Mouse (Mus musculus): ENCODE data around the gene Dph1. TPM values are rescaled to one million over a fixed set of nuclear protein-coding genes. Genes with fewer than 3 reads are reported as not detected.

Dph1 gene
- 18.6 and 19.3 TPM in 2 replicates for polyA plus RNA-seq (2012; rRNA removed)

GRCm38 (mm10) chr11:75190905-75191441 is at the start of gene Dph1:
TSS of gene Dph1 (minus strand) at chr11:75191241.
- DNase-seq = no peak
- TF ChIP-seq CTCF (IDR thresholded peaks at IDR 0.05; ENCODE audit: borderline replicate concordance, insufficient read depth, low read depth, low read length) (no peak), POLR2A (IDR thresholded peaks at IDR 0.05; ENCODE audit: borderline replicate concordance, insufficient read depth, low read length) (no peak)
- Histone ChIP-seq H3K27me3 (ENCODE audit: control insufficient read depth, insufficient read depth, low read length) (no peaks in the 10 kb centered on the region), H3K27ac (ENCODE audit: insufficient read depth, low read length) (no peak within 1 kb of the TSS), H3K4me3 (replicated peaks; ENCODE audit: insufficient read depth, low read depth, low read length) (peak within 1 kb of the TSS; percentile 68), H3K4me1 (ENCODE audit: control insufficient read depth, insufficient read depth, low read length) (peaks cover 2% of the 10 kb centered on the region; the same call in 1 of the 2 replicates)
- 64% methylated on average over 5 of the region's 5 CpGs for WGBS

GRCm38 (mm10) chr11:75240158-75240934 is 49.3 kb upstream of the Dph1 start:
- Histone ChIP-seq H3K4me3 (replicated peaks; ENCODE audit: insufficient read depth, low read depth, low read length) (no peak overlapping the region), H3K4me1 (ENCODE audit: control insufficient read depth, insufficient read depth, low read length) (peaks cover 58% of the 10 kb centered on the region), H3K27me3 (ENCODE audit: control insufficient read depth, insufficient read depth, low read length) (no peaks in the 10 kb centered on the region), H3K27ac (ENCODE audit: insufficient read depth, low read length) (peak overlapping the region; percentile 89)
- TF ChIP-seq POLR2A (IDR thresholded peaks at IDR 0.05; ENCODE audit: borderline replicate concordance, insufficient read depth, low read length) = no peak
- TF ChIP-seq CTCF (IDR thresholded peaks at IDR 0.05; ENCODE audit: borderline replicate concordance, insufficient read depth, low read depth, low read length) = no peak
- DNase-seq = peak; percentile 92 to 97
- 13% methylated on average over 13 of the region's 13 CpGs for WGBS

GRCm38 (mm10) chr11:75234745-75235144 is 43.7 kb upstream of the Dph1 start:
- DNase-seq = peak; percentile 63 to 72
- Histone ChIP-seq H3K27ac (ENCODE audit: insufficient read depth, low read length) (peak overlapping the region; percentile 46; the same call in 1 of the 2 replicates), H3K27me3 (ENCODE audit: control insufficient read depth, insufficient read depth, low read length) (no peaks in the 10 kb centered on the region), H3K4me1 (ENCODE audit: control insufficient read depth, insufficient read depth, low read length) (peaks cover 56% of the 10 kb centered on the region), H3K4me3 (replicated peaks; ENCODE audit: insufficient read depth, low read depth, low read length) (no peak overlapping the region)
- TF ChIP-seq CTCF (IDR thresholded peaks at IDR 0.05; ENCODE audit: borderline replicate concordance, insufficient read depth, low read depth, low read length) (no peak), POLR2A (IDR thresholded peaks at IDR 0.05; ENCODE audit: borderline replicate concordance, insufficient read depth, low read length) (no peak)
- WGBS = 9% methylated on average over 16 of the region's 16 CpGs

GRCm38 (mm10) chr11:75232434-75232833 is 41.4 kb upstream of the Dph1 start:
- Histone ChIP-seq H3K27ac (ENCODE audit: insufficient read depth, low read length) (no peak overlapping the region), H3K27me3 (ENCODE audit: control insufficient read depth, insufficient read depth, low read length) (no peaks in the 10 kb centered on the region), H3K4me1 (ENCODE audit: control insufficient read depth, insufficient read depth, low read length) (peaks cover 70% of the 10 kb centered on the region), H3K4me3 (replicated peaks; ENCODE audit: insufficient read depth, low read depth, low read length) (no peak overlapping the region)
- TF ChIP-seq CTCF (IDR thresholded peaks at IDR 0.05; ENCODE audit: borderline replicate concordance, insufficient read depth, low read depth, low read length) (no peak), POLR2A (IDR thresholded peaks at IDR 0.05; ENCODE audit: borderline replicate concordance, insufficient read depth, low read length) (no peak)
- peak in 1 of 2 experiments; percentile 49 for DNase-seq
- 36% methylated on average over 4 of the region's 4 CpGs for WGBS

GRCm38 (mm10) chr11:75231756-75232155 is 40.7 kb upstream of the Dph1 start:
- peak; percentile 75 for DNase-seq

GRCm38 (mm10) chr11:75230272-75230760 is 39.3 kb upstream of the Dph1 start:
- TF ChIP-seq CTCF (IDR thresholded peaks at IDR 0.05; ENCODE audit: borderline replicate concordance, insufficient read depth, low read depth, low read length) (no peak), POLR2A (IDR thresholded peaks at IDR 0.05; ENCODE audit: borderline replicate concordance, insufficient read depth, low read length) (no peak)
- Histone ChIP-seq H3K4me3 (replicated peaks; ENCODE audit: insufficient read depth, low read depth, low read length) (no peak overlapping the region), H3K27me3 (ENCODE audit: control insufficient read depth, insufficient read depth, low read length) (no peaks in the 10 kb centered on the region), H3K27ac (ENCODE audit: insufficient read depth, low read length) (peak overlapping the region; percentile 5; the same call in 1 of the 2 replicates), H3K4me1 (ENCODE audit: control insufficient read depth, insufficient read depth, low read length) (peaks cover 60% of the 10 kb centered on the region)
- 94% methylated on average over 6 of the region's 6 CpGs for WGBS
- no peak for DNase-seq

More at GRCm38 (mm10) chr11:75231756-75232155, 40.7 kb upstream of the Dph1 start:
- H3K4me3 ChIP-seq (replicated peaks; ENCODE audit: insufficient read depth, low read depth, low read length) = no peak overlapping the region
- TF ChIP-seq CTCF (IDR thresholded peaks at IDR 0.05; ENCODE audit: borderline replicate concordance, insufficient read depth, low read depth, low read length) (peak; percentile 66), POLR2A (IDR thresholded peaks at IDR 0.05; ENCODE audit: borderline replicate concordance, insufficient read depth, low read length) (no peak)
- 11% methylated on average over 7 of the region's 7 CpGs for WGBS
- H3K27ac ChIP-seq (ENCODE audit: insufficient read depth, low read length) = no peak overlapping the region
- H3K4me1 ChIP-seq (ENCODE audit: control insufficient read depth, insufficient read depth, low read length) = peaks cover 69% of the 10 kb centered on the region
- no peaks in the 10 kb centered on the region for H3K27me3 ChIP-seq (ENCODE audit: control insufficient read depth, insufficient read depth, low read length)

GRCm38 (mm10) chr11:75229289-75229688 is 38.2 kb upstream of the Dph1 start:
- H3K4me1 ChIP-seq (ENCODE audit: control insufficient read depth, insufficient read depth, low read length) = peaks cover 49% of the 10 kb centered on the region
- peak overlapping the region; percentile 51 for H3K27ac ChIP-seq (ENCODE audit: insufficient read depth, low read length)
- no peak for TF ChIP-seq CTCF (IDR thresholded peaks at IDR 0.05; ENCODE audit: borderline replicate concordance, insufficient read depth, low read depth, low read length)
- no peak for TF ChIP-seq POLR2A (IDR thresholded peaks at IDR 0.05; ENCODE audit: borderline replicate concordance, insufficient read depth, low read length)
- no peaks in the 10 kb centered on the region for H3K27me3 ChIP-seq (ENCODE audit: control insufficient read depth, insufficient read depth, low read length)
- H3K4me3 ChIP-seq (replicated peaks; ENCODE audit: insufficient read depth, low read depth, low read length) = no peak overlapping the region
- peak; percentile 66 to 68 for DNase-seq
- 16% methylated on average over 6 of the region's 6 CpGs for WGBS

Measured in cerebellum, adult 2 months (tissue).